Mouse (Mus musculus) effector memory CD4-positive, alpha-beta T cell, adult 5 months (primary cell): ENCODE results near the gene Ccdc85a. TPM values are rescaled to one million over a fixed set of nuclear protein-coding genes. Genes with fewer than 3 reads are reported as not detected.

ENCODE experiments used
- polyA plus RNA-seq: library from polyadenylated mRNA; unstranded; fragments of 100-300 nt; shearing (Covaris generic); gene quantifications from one replicate; pipeline ENCODE4 v1.2.1, GENCODE M21; 2017

Ccdc85a gene
- polyA plus RNA-seq = not detected

GRCm38 (mm10) chr11:28583911-28584434 is at the start of gene Ccdc85a:
Gene Ccdc85a (minus strand): TSS chr11:28584324.

GRCm38 (mm10) chr11:28339224-28340150 is 244.6 kb downstream of the Ccdc85a start, which contains the start of gene Gm6685:
Gene Gm6685 (minus strand): TSS chr11:28339867.

Other genes with a start within 250 kb of the Ccdc85a start
- not detected for gene Gm6685, start 244.5 kb downstream of the Ccdc85a start, polyA plus RNA-seq